Mouse (Mus musculus) liver, adult 2 months (tissue): Measurements from ENCODE around the gene Gadd45b. TPM values are rescaled to one million over a fixed set of nuclear protein-coding genes. Genes with fewer than 3 reads are reported as not detected.

Experiments used
- DNase-seq: peaks from one replicate; pipeline ENCODE4 v3.0.0-alpha.2; 2011; ENCODE audit warnings: low read depth, low spot score; ENCODE audit errors: extremely low read depth
- H3K27ac ChIP-seq: fragments of 200-500 bp; replicated peaks from 2 replicates; pipeline ENCODE4 v1.5.1; 2012; ENCODE audit warnings: low read depth, mild to moderate bottlenecking, control low read depth, inconsistent platforms, low read length; ENCODE audit not compliant: insufficient read depth
- H3K27me3 ChIP-seq: fragments of 200-500 bp; 2 replicates; pipeline ENCODE4 v1.6.1; 2012; ENCODE audit warnings: mild to moderate bottlenecking, moderate library complexity, low read length, inconsistent platforms; ENCODE audit not compliant: control insufficient read depth, insufficient read depth
- H3K36me3 ChIP-seq: fragments of 200-500 bp; 2 replicates; pipeline ENCODE4 v1.6.1; 2012; ENCODE audit warnings: low read length, inconsistent platforms; ENCODE audit not compliant: control insufficient read depth, insufficient read depth
- H3K4me1 ChIP-seq: fragments of 200-500 bp; 2 replicates; pipeline ENCODE4 v1.6.1; 2011; ENCODE audit warnings: low read length; ENCODE audit not compliant: control insufficient read depth, insufficient read depth
- H3K4me3 ChIP-seq: fragments of 200-500 bp; 2 replicates; pipeline ENCODE4 v1.5.1; 2011; ENCODE audit warnings: low read depth, mild to moderate bottlenecking, control low read depth, low read length, moderate library complexity; ENCODE audit not compliant: insufficient read depth
- H3K79me2 ChIP-seq: fragments of 200-500 bp; 2 replicates; pipeline ENCODE4 v1.6.1; 2012; ENCODE audit warnings: inconsistent platforms, mild to moderate bottlenecking, low read length, moderate library complexity; ENCODE audit not compliant: control insufficient read depth, insufficient read depth
- H3K9ac ChIP-seq: fragments of 200-500 bp; 2 replicates; pipeline ENCODE4 v1.6.1; 2012; ENCODE audit warnings: low read depth, mild to moderate bottlenecking, control low read depth, inconsistent platforms, low read length
- CTCF ChIP-seq: fragments of 200-500 bp; IDR thresholded peaks from 2 replicates; pipeline ENCODE4 v1.5.1; 2011; ENCODE audit warnings: low read depth, low read length, control low read depth
- POLR2A ChIP-seq: fragments of 200-500 bp; IDR thresholded peaks from 2 replicates; pipeline ENCODE4 v1.6.1; 2011; ENCODE audit warnings: low read length, control low read depth; ENCODE audit not compliant: insufficient read depth; ENCODE audit errors: extremely low read depth
- WGBS: fragments of 180-500 bp; shearing (Covaris S2); methylation state at CpG from one replicate; pipeline ENCODE4 v1.1.7; 2018; 5-methylcytosine and 5-hydroxymethylcytosine counted together
- polyA plus RNA-seq: library from polyadenylated mRNA; depleted of rRNA; stranded (reverse); fragments of >200 nt; gene quantifications from 2 replicates; pipeline ENCODE4 v1.2.3, GENCODE M21; 2012
- total RNA-seq: library from RNA; depleted of rRNA; stranded (reverse); fragments of >200 nt; gene quantifications from 2 replicates; pipeline ENCODE4 v1.2.3, GENCODE M21; 2014

Gadd45b gene
- total and polyA plus RNA-seq, 2 experiments = 1.4 to 2.1 TPM

DNA sequence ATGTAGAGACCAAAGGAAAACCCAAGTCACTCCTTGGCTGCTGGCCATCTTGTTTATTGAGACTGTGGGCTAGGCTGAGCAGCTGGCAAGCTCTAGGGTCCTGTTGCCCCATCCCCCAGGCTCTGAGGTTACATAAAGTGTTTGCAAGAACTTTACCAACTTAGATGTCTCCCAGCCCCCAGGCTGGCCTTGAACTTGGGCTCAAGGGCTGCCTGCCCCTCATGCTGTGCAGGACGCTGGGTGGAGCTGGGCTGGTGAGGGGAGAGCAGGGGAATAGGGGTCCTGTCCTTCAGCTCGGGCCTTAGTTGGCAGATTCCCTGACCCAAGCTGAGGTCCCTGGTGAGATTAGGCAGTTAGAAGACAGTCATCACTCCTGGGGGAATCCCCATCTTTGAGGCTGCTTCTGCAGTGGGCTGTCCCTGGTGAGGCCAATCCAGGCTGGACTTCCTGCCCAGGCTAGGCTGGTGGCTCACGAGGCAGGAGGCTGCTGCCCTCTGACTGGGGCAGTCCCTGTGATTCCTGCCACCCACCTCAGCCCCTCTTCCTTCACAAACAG, 37.3 kb downstream of the Gadd45b start:
- Histone ChIP-seq H3K4me3 (no peak overlapping the region), H3K36me3 (no peaks in the 10 kb centered on the region), H3K27me3 (no peaks in the 10 kb centered on the region), H3K27ac (no peak overlapping the region), H3K4me1 (peaks cover 35% of the 10 kb centered on the region), H3K9ac (no peak overlapping the region), H3K79me2 (no peaks in the 10 kb centered on the region)
- TF ChIP-seq POLR2A (no peak), CTCF (no peak)
- DNase-seq = no peak
- WGBS = 30% methylated on average over 3 of the region's 3 CpGs

DNA sequence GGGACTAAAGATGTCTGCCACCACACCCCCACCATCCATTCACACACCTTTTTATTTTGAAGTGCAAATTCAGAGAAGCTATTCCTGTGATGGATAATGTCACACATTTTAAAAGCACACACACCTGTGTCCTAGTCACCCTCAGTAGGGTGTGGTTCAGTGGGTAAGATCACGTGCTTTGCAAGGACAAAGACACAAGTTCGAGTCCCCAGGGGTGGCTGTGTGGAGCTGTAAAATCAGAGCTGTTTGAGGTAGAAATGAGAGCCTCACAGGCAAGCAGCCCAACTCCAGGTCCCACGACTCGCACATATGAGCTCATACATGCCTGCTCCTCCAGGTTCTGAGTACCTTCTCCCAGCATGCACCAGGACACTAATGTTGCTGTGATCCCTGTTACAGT, 38.2 kb downstream of the Gadd45b start:
- Histone ChIP-seq H3K27ac (no peak overlapping the region), H3K79me2 (no peaks in the 10 kb centered on the region), H3K4me1 (peaks cover 32% of the 10 kb centered on the region), H3K36me3 (no peaks in the 10 kb centered on the region), H3K4me3 (no peak overlapping the region), H3K27me3 (no peaks in the 10 kb centered on the region), H3K9ac (no peak overlapping the region)
- 93% methylated on average over 4 of the region's 4 CpGs for WGBS
- no peak for DNase-seq
- TF ChIP-seq CTCF (no peak), POLR2A (no peak)

DNA sequence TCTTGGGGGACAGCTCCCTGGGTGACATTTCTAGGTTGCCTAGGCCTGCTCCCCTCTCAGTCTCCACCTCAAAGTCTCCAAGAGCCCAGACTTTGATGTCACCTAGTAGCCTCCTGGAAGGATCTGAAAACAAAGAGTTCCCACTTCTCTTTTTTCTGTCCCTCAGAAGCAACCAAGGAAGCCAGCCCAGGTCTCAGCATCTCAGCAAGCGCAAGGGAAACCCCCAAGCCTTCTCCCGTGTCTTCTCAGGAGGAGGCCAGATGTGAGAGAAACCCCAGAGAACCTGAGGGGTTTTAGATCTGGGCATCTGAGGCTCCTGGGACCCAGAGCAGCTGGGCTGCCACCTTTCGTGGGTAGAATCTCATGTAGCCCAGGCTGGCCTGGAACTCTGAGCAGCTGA, 39.4 kb downstream of the Gadd45b start:
- Histone ChIP-seq H3K36me3 (no peaks in the 10 kb centered on the region), H3K4me3 (no peak overlapping the region), H3K27me3 (no peaks in the 10 kb centered on the region), H3K27ac (no peak overlapping the region), H3K79me2 (no peaks in the 10 kb centered on the region), H3K9ac (no peak overlapping the region), H3K4me1 (peaks cover 24% of the 10 kb centered on the region)
- TF ChIP-seq POLR2A (no peak), CTCF (no peak)
- 88% methylated on average over 3 of the region's 3 CpGs for WGBS
- DNase-seq = no peak

- no peak overlapping the region for H3K27ac ChIP-seq
- TF ChIP-seq CTCF = no peak
- TF ChIP-seq POLR2A = no peak
- no peaks in the 10 kb centered on the region for H3K27me3 ChIP-seq
- WGBS = 45% methylated on average over 8 of the region's 8 CpGs
- H3K9ac ChIP-seq = no peak overlapping the region
- H3K4me3 ChIP-seq = no peak overlapping the region
- peaks cover 24% of the 10 kb centered on the region for H3K4me1 ChIP-seq
- DNase-seq = peak; percentile 66
- no peaks in the 10 kb centered on the region for H3K79me2 ChIP-seq
- no peaks in the 10 kb centered on the region for H3K36me3 ChIP-seq
These were observed 40.3 kb downstream of the Gadd45b start for GRCm38 (mm10) chr10:80970159-80970558.

GRCm38 (mm10) chr10:80971533-80971932, 41.7 kb downstream of the Gadd45b start:
- Histone ChIP-seq H3K4me1 (peaks cover 23% of the 10 kb centered on the region), H3K27ac (no peak overlapping the region), H3K4me3 (no peak overlapping the region), H3K9ac (no peak overlapping the region), H3K79me2 (no peaks in the 10 kb centered on the region), H3K36me3 (no peaks in the 10 kb centered on the region), H3K27me3 (no peaks in the 10 kb centered on the region)
- 50% methylated on average over 15 of the region's 15 CpGs for WGBS
- TF ChIP-seq CTCF (no peak), POLR2A (no peak)
- DNase-seq = peak; percentile 64

DNA sequence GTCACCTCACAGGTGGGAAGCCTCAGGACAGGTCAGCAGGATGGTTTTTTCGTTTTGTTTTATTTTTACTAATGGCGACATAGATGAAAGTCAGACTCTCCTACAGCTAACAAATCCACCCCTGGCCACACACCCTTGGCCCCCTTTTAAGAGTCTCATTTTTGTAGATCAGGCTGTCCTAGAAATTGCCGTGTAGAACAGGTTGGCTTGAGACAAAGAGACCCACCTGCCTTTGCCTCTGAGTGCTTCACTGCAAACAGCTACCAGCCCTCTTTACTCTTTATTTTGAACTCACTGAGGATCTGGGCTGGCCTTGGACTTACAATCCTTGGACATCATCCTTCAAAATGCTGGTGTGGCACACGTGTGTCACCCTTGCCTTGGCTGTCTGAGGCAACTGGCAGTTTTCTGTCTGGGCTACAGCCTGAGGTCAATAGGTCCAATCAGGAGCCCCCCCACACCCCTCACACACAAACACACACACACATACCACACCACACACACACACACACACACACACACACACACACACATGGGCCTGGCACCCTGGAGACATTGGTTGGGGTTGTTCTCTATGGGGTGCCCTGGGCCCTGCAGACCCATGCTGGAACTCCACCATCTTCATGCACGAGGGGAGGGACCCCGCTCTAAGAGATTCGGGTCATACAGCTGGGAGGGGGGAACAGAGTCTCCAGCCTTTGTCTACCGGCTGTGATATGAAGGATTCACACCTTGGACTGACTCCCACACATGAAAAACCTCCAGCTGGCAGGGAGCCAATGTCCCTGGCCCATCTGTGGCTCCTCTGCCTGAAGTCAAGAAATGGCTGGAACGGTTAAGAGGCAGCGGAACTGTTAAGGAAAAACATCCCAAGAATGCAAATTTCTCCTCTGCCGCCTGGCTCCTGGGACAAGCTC, 42.5 kb downstream of the Gadd45b start:
- no peak for TF ChIP-seq POLR2A
- TF ChIP-seq CTCF = no peak
- no peak overlapping the region for H3K27ac ChIP-seq
- H3K4me3 ChIP-seq = no peak overlapping the region
- no peaks in the 10 kb centered on the region for H3K36me3 ChIP-seq
- peaks cover 18% of the 10 kb centered on the region for H3K4me1 ChIP-seq
- DNase-seq = peak; percentile 40
- no peaks in the 10 kb centered on the region for H3K27me3 ChIP-seq
- H3K79me2 ChIP-seq = no peaks in the 10 kb centered on the region
- no peak overlapping the region for H3K9ac ChIP-seq
- 59% methylated on average over 11 of the region's 11 CpGs for WGBS
